Mouse (Mus musculus) gastrocnemius, adult 8-10 months (tissue): ENCODE data around the gene Mrpl21. TPM values are rescaled to one million over a fixed set of nuclear protein-coding genes. Genes with fewer than 3 reads are reported as not detected.

Experiments used
- DNase-seq, 2 experiments: peaks; one replicate each; pipeline ENCODE4 v3.0.0; 2022; ENCODE audit warnings: low spot score in 2 of 2
- microRNA-seq: library from miRNA; unstranded; fragments of <30 nt; microRNA quantifications from one replicate; pipeline ENCODE4 v1.2.0, GENCODE M21; 2022
- total RNA-seq, 4 experiments: library from RNA; stranded (reverse); gene quantifications; 2 replicates each; pipeline ENCODE4 v1.2.4; 2022

Mrpl21 gene
- total RNA-seq, 4 experiments from 2014 or later, result 51.7 to 58.8 (median 58.0) TPM

DNA sequence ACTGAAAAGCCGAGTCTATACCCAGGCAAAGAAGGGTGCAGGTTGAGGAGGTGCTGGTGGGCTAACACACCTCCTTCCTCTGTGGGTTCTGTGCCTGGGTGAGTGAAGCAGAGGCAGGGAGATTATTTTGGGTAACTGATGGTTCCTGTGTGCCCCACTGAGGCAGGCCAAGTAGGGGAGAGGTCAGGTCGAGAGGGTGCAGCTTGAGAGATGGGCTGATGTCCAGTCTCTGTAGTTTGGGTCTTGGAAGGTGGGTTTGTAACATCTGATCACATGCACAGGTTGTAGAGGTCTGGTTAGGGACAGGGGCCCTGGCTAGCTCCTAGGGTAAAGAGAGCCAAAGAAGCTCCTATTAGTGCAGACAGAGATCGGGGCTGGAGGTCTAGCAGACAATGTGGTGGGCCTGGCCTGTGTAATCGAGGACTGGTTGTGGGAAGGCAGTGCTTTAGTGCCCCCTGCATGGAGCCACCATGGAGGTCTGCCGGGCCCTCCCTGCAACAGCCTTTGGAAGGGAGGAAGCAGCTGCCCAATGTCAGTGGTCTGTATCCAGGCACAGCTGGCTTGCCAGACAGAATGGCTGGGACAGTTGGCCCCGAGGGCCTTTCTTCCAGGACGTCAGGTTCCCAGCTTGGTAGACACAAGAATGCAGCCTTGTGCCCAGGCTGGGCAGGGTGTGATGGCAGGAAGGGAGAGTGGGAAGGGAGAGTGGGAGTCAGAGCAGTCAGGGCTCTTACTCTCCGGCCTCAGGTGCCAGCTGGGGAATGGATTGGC, 54.0 kb downstream of the Mrpl21 start:
- DNase-seq, result no peak

DNA sequence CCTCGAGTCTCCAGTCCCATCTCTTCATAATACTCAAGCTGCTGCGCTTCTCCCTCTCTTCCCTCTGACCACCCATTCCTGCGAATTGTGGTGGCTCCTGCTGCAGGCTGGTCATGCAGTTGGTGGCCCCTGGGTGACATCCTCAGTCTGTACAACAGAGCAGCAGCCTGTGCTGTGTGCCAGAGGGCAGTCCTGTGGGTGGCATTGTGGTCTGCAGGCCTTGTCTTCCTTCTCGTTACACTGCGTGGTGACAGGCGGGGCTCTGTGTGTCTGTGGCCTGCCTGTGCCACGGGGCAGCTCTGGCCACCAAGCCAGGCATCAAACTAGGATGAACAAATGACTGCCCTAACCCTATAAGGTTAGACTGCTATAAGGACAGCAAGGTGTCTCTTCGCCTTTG, 56.5 kb downstream of the Mrpl21 start:
- DNase-seq, result no peak

DNA sequence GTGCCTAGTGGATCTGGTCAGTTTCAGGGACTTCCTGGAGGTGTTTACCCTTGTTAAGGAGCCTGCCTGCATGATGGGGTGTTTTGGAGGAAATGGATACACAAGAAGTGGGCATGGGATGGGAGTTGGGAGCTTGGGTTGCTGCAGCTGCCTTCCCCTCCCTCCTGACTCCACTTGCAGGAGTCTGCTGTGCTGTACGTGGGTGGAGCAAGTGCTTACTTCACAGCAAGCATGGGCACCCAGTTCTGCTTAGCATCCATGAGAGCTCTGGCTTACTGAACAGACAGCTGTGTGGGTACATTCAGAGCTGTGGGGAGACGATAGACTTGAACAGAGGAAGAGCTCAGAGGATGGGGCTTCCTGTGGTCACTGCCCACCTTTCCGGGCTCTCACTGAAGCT, 58.3 kb downstream of the Mrpl21 start:
- DNase-seq, result no peak

Small RNAs within 50 kb of the gene (microRNA-seq; reads per million reads assigned to microRNA genes)
- 2.5 reads per million for gene Mir6984

Other genes starting within 250 kb of the Mrpl21 start
- gene Ighmbp2, start 116 bp downstream of the Mrpl21 start, total RNA-seq, result 1 to 10 TPM; 4.2 to 5.5 (median 4.6) TPM
- gene Cpt1a, start 39.4 kb downstream of the Mrpl21 start, total RNA-seq, result 1 to 10 TPM; 6.4 to 9.3 (median 7.5) TPM
- gene Tesmin, start 106.0 kb downstream of the Mrpl21 start, total RNA-seq, result under 1 TPM; 0.22 to 0.64 (median 0.42) TPM
- gene Gal, start 131.6 kb downstream of the Mrpl21 start, total RNA-seq, result under 1 TPM in 1 of 4 experiments, not detected in 3; 0.90 TPM